Mouse (Mus musculus) myocyte (in vitro differentiated cells): ENCODE results near the gene Bahd1. TPM values are rescaled to one million over a fixed set of nuclear protein-coding genes. Genes with fewer than 3 reads are reported as not detected.

Experiments used
- H3K27me3 ChIP-seq: one replicate; pipeline ENCODE4 v1.6.1; 2011; ENCODE audit not compliant: control insufficient read depth, insufficient read depth, insufficient read length
- H3K36me3 ChIP-seq: one replicate; pipeline ENCODE4 v1.6.1; 2011; ENCODE audit not compliant: control insufficient read depth, insufficient read depth
- H3K4me2 ChIP-seq: one replicate; pipeline ENCODE4 v1.6.1; 2011; ENCODE audit warnings: low read depth, control low read depth
- H3K4me3 ChIP-seq: one replicate; pipeline ENCODE4 v1.5.1; 2011; ENCODE audit warnings: mild to moderate bottlenecking, control low read depth, moderate library complexity
- H3K79me2 ChIP-seq: one replicate; pipeline ENCODE4 v1.6.1; 2011; ENCODE audit not compliant: control insufficient read depth, insufficient read depth
- H3ac ChIP-seq: one replicate; pipeline ENCODE4 v1.6.1; 2011; ENCODE audit not compliant: control insufficient read depth, insufficient read length
- CEBPB ChIP-seq: IDR thresholded peaks from 2 replicates; pipeline ENCODE4 v1.6.1; 2011; ENCODE audit warnings: mild to moderate bottlenecking, moderate library complexity; ENCODE audit not compliant: poor library complexity, insufficient read depth, severe bottlenecking
- E2F4 ChIP-seq: IDR thresholded peaks from one replicate; pipeline ENCODE4 v1.6.1; 2011; ENCODE audit warnings: mild to moderate bottlenecking, control low read depth, moderate library complexity; ENCODE audit not compliant: insufficient read depth
- MAX ChIP-seq: IDR thresholded peaks from one replicate; pipeline ENCODE4 v1.6.1; 2011; ENCODE audit warnings: low read depth, mild to moderate bottlenecking, control low read depth
- MYOD1 ChIP-seq, 3 experiments: IDR thresholded peaks; one replicate each; pipeline ENCODE4 v1.6.1; 2011; ENCODE audit warnings: control low read depth in 2 of 3, low read depth in 2 of 3, mild to moderate bottlenecking in 2 of 3, moderate library complexity in 1 of 3; ENCODE audit not compliant: insufficient read length in 2 of 3, control insufficient read depth in 1 of 3
- MYOG ChIP-seq, 3 experiments: IDR thresholded peaks; one replicate each; pipeline ENCODE4 v1.6.1; 2011; ENCODE audit warnings: control low read depth in 2 of 3, low read depth in 2 of 3, mild to moderate bottlenecking in 2 of 3; ENCODE audit not compliant: insufficient read length in 2 of 3, control insufficient read depth in 1 of 3, insufficient read depth in 1 of 3
- POLR2A ChIP-seq: IDR thresholded peaks from one replicate; pipeline ENCODE4 v1.6.1; 2011; ENCODE audit warnings: low read depth, mild to moderate bottlenecking, control low read depth, moderate library complexity; ENCODE audit not compliant: insufficient read length
- POLR2AphosphoS2 ChIP-seq: IDR thresholded peaks from one replicate; pipeline ENCODE4 v1.6.1; 2011; ENCODE audit warnings: low read depth, control low read depth; ENCODE audit not compliant: insufficient read length
- REST ChIP-seq: IDR thresholded peaks from one replicate; pipeline ENCODE4 v1.6.1; 2011; ENCODE audit warnings: mild to moderate bottlenecking, control low read depth, moderate library complexity; ENCODE audit not compliant: insufficient read depth, insufficient read length
- SRF ChIP-seq: IDR thresholded peaks from one replicate; pipeline ENCODE4 v1.6.1; 2011; ENCODE audit warnings: low read depth; ENCODE audit not compliant: control insufficient read depth, insufficient read length
- TCF12 ChIP-seq: IDR thresholded peaks from one replicate; pipeline ENCODE4 v1.6.1; 2011; ENCODE audit warnings: mild to moderate bottlenecking, control low read depth; ENCODE audit not compliant: poor library complexity, insufficient read depth, severe bottlenecking
- TCF3 ChIP-seq: IDR thresholded peaks from one replicate; pipeline ENCODE4 v1.6.1; 2011; ENCODE audit warnings: low read depth, control low read depth; ENCODE audit not compliant: insufficient read length
- USF1 ChIP-seq: IDR thresholded peaks from one replicate; pipeline ENCODE4 v1.6.1; 2011; ENCODE audit warnings: low read depth, mild to moderate bottlenecking, control low read depth, moderate library complexity
- polyA plus RNA-seq: library from polyadenylated mRNA; unstranded; fragments of >200 nt; fragmentation: generic; extraction: Trizol; gene quantifications from one replicate; pipeline ENCODE4 v1.2.1, GENCODE M21; 2012; ENCODE audit warnings: missing spikeins

Bahd1 gene
- polyA plus RNA-seq, 1 experiment: 12.0 TPM

- no peak overlapping the region for H3ac ChIP-seq
- H3K4me2 ChIP-seq: no peak overlapping the region
- no peaks in the 10 kb centered on the region for H3K36me3 ChIP-seq
- H3K79me2 ChIP-seq: no peaks in the 10 kb centered on the region
- no peaks in the 10 kb centered on the region for H3K27me3 ChIP-seq
- no peak overlapping the region for H3K4me3 ChIP-seq
- TF ChIP-seq USF1 (no peak), TCF12 (no peak), SRF (no peak), POLR2A (no peak), MYOG (IDR thresholded peaks at IDR 0.05; ENCODE audit: control insufficient read depth in 1 of 3, insufficient read depth in 1 of 3, insufficient read length in 2 of 3, low read depth in 2 of 3) (no peak), REST (no peak), MYOD1 (IDR thresholded peaks at IDR 0.05; ENCODE audit: control insufficient read depth in 1 of 3, insufficient read length in 2 of 3, low read depth in 2 of 3) (no peak), POLR2AphosphoS2 (no peak), CEBPB (no peak), MAX (no peak)
These were observed 43.1 kb downstream of the Bahd1 start for GRCm38 (mm10) chr2:118943232-118943631.

GRCm38 (mm10) chr2:118948818-118949217 is 48.6 kb downstream of the Bahd1 start:
- Histone ChIP-seq H3ac (no peak overlapping the region), H3K79me2 (no peaks in the 10 kb centered on the region), H3K27me3 (peaks cover 10% of the 10 kb centered on the region), H3K4me3 (no peak overlapping the region), H3K36me3 (no peaks in the 10 kb centered on the region), H3K4me2 (no peak overlapping the region)
- no peak for TF ChIP-seq MYOG (IDR thresholded peaks at IDR 0.05; ENCODE audit: control insufficient read depth in 1 of 3, insufficient read depth in 1 of 3, insufficient read length in 2 of 3, low read depth in 2 of 3)
- TF ChIP-seq USF1: no peak

GRCm38 (mm10) chr2:118949699-118950098 is 49.5 kb downstream of the Bahd1 start:
- TF ChIP-seq MYOG (IDR thresholded peaks at IDR 0.05; ENCODE audit: control insufficient read depth in 1 of 3, insufficient read depth in 1 of 3, insufficient read length in 2 of 3, low read depth in 2 of 3) (no peak), CEBPB (no peak), POLR2AphosphoS2 (no peak), TCF3 (no peak), MAX (no peak), POLR2A (no peak), MYOD1 (IDR thresholded peaks at IDR 0.05; ENCODE audit: control insufficient read depth in 1 of 3, insufficient read length in 2 of 3, low read depth in 2 of 3) (no peak), E2F4 (no peak), SRF (no peak), REST (no peak)
- Histone ChIP-seq H3K4me2 (no peak overlapping the region), H3K27me3 (peaks cover 10% of the 10 kb centered on the region), H3K4me3 (no peak overlapping the region), H3ac (no peak overlapping the region), H3K36me3 (no peaks in the 10 kb centered on the region), H3K79me2 (no peaks in the 10 kb centered on the region)

GRCm38 (mm10) chr2:118956497-118956896 is 56.3 kb downstream of the Bahd1 start:
- no peaks in the 10 kb centered on the region for H3K27me3 ChIP-seq
- H3K4me2 ChIP-seq: no peak overlapping the region
- H3ac ChIP-seq: no peak overlapping the region
- TF ChIP-seq MAX (no peak), USF1 (no peak), TCF12 (no peak), TCF3 (no peak), MYOG (IDR thresholded peaks at IDR 0.05; ENCODE audit: control insufficient read depth in 1 of 3, insufficient read depth in 1 of 3, insufficient read length in 2 of 3, low read depth in 2 of 3) (no peak), SRF (no peak), POLR2AphosphoS2 (no peak)
- no peak overlapping the region for H3K4me3 ChIP-seq
- no peaks in the 10 kb centered on the region for H3K36me3 ChIP-seq
- no peaks in the 10 kb centered on the region for H3K79me2 ChIP-seq

GRCm38 (mm10) chr2:118959644-118960043 is 59.5 kb downstream of the Bahd1 start:
- no peaks in the 10 kb centered on the region for H3K79me2 ChIP-seq
- no peak overlapping the region for H3K4me2 ChIP-seq
- no peak for TF ChIP-seq POLR2AphosphoS2
- no peak for TF ChIP-seq E2F4
- no peak for TF ChIP-seq MYOG (IDR thresholded peaks at IDR 0.05; ENCODE audit: control insufficient read depth in 1 of 3, insufficient read depth in 1 of 3, insufficient read length in 2 of 3, low read depth in 2 of 3)
- no peak for TF ChIP-seq TCF12
- TF ChIP-seq MYOD1 (IDR thresholded peaks at IDR 0.05; ENCODE audit: control insufficient read depth in 1 of 3, insufficient read length in 2 of 3, low read depth in 2 of 3): no peak
- TF ChIP-seq USF1: no peak
- no peak for TF ChIP-seq SRF
- TF ChIP-seq MAX: no peak
- no peak for TF ChIP-seq REST
- no peak for TF ChIP-seq TCF3
- TF ChIP-seq CEBPB: no peak
- no peak for TF ChIP-seq POLR2A
- H3K36me3 ChIP-seq: no peaks in the 10 kb centered on the region
- no peak overlapping the region for H3ac ChIP-seq
- no peak overlapping the region for H3K4me3 ChIP-seq
- H3K27me3 ChIP-seq: no peaks in the 10 kb centered on the region
